Mouse (Mus musculus) CH12.LX (cell line): ENCODE data around the gene Hcrt. TPM values are rescaled to one million over a fixed set of nuclear protein-coding genes. Genes with fewer than 3 reads are reported as not detected.
"Not testable (repeated sequence)": the region's sequence is repeated elsewhere in the genome, so short reads cannot be mapped to it uniquely, and the experiment has no call there.

Source experiments
- DNase-seq: peaks from one replicate; pipeline ENCODE4 v3.0.0-alpha.2; 2013; ENCODE audit errors: extremely low read depth
- H3K27ac ChIP-seq: 2 replicates; pipeline ENCODE4 v1.5.1; 2012; ENCODE audit warnings: low read depth, mild to moderate bottlenecking, control low read depth, moderate library complexity; ENCODE audit not compliant: insufficient read depth
- H3K27me3 ChIP-seq: replicated peaks from 2 replicates; pipeline ENCODE3; 2012; ENCODE audit warnings: inconsistent platforms
- H3K36me3 ChIP-seq, 2 experiments: replicated peaks in 1 of 2; 2 replicates each; pipeline versions ENCODE3 to v1.6.1; 2012; ENCODE audit warnings: inconsistent platforms in 1 of 2, low read length in 1 of 2, mild to moderate bottlenecking in 1 of 2, mixed read lengths in 1 of 2, moderate library complexity in 1 of 2; ENCODE audit not compliant: control insufficient read depth in 1 of 2, insufficient read depth in 1 of 2
- H3K4me1 ChIP-seq, 2 experiments: 2 replicates each; pipeline ENCODE4 v1.6.1; 2012; ENCODE audit warnings: inconsistent platforms in 1 of 2, moderate library complexity in 1 of 2; ENCODE audit not compliant: insufficient read depth in 2 of 2, control insufficient read depth in 1 of 2
- H3K4me2 ChIP-seq: 2 replicates; pipeline ENCODE4 v1.6.1; 2012; ENCODE audit warnings: low read depth, mild to moderate bottlenecking, control low read depth; ENCODE audit not compliant: poor library complexity, insufficient read depth, severe bottlenecking
- H3K4me3 ChIP-seq, 3 experiments: fragments of 150-350 bp in 1 of 3; sonication (generic) in 1 of 3; replicated peaks in 1 of 3; 2 replicates each; pipeline versions ENCODE3 to v1.5.1; 2011 to 2012; ENCODE audit warnings: low read depth in 2 of 3, low read length in 2 of 3, mild to moderate bottlenecking in 2 of 3, moderate library complexity in 2 of 3, control low read depth in 1 of 3, improper control_type of control experiment in 1 of 3, inconsistent platforms in 1 of 3, mixed read lengths in 1 of 3; ENCODE audit not compliant: poor library complexity in 1 of 3
- H3K79me2 ChIP-seq: replicated peaks from 2 replicates; pipeline ENCODE4 v1.6.1; 2012; ENCODE audit warnings: mild to moderate bottlenecking, moderate library complexity; ENCODE audit not compliant: control insufficient read depth, poor library complexity, insufficient read depth, severe bottlenecking; ENCODE audit errors: extremely low read depth
- H3K9ac ChIP-seq: 2 replicates; pipeline ENCODE4 v1.6.1; 2012; ENCODE audit warnings: low read depth, mild to moderate bottlenecking, control low read depth, moderate library complexity; ENCODE audit not compliant: insufficient read depth
- H3K9me3 ChIP-seq: replicated peaks from 2 replicates; pipeline ENCODE3; 2012; ENCODE audit warnings: low read length, inconsistent platforms, mixed read lengths
- BHLHE40 ChIP-seq: IDR thresholded peaks from 2 replicates; pipeline ENCODE4 v1.6.1; 2011; ENCODE audit warnings: mild to moderate bottlenecking, low read depth, low read length, improper control_type of control experiment
- CTCF ChIP-seq, 2 experiments: IDR thresholded peaks in 1 of 2; conservative IDR thresholded peaks in 1 of 2; 2 replicates each; pipeline ENCODE4 v1.5.1; 2011 to 2012; ENCODE audit warnings: low read depth in 2 of 2, low read length in 2 of 2, improper control_type of control experiment in 1 of 2, inconsistent platforms in 1 of 2, mild to moderate bottlenecking in 1 of 2, moderate library complexity in 1 of 2
- EP300 ChIP-seq: IDR thresholded peaks from 2 replicates; pipeline ENCODE4 v1.6.1; 2011; ENCODE audit warnings: low read length, improper control_type of control experiment
- ETS1 ChIP-seq: conservative IDR thresholded peaks from 2 replicates; pipeline ENCODE4 v1.6.1; 2012; ENCODE audit warnings: low read depth, mild to moderate bottlenecking, inconsistent platforms, low read length, improper control_type of control experiment, moderate library complexity
- HCFC1 ChIP-seq: IDR thresholded peaks from 2 replicates; pipeline ENCODE4 v1.6.1; 2012; ENCODE audit warnings: low read depth, mild to moderate bottlenecking, inconsistent platforms, low read length, improper control_type of control experiment
- JUND ChIP-seq: conservative IDR thresholded peaks from 2 replicates; pipeline ENCODE4 v1.6.1; 2011; ENCODE audit warnings: low read depth, low read length, improper control_type of control experiment
- KAT2A ChIP-seq: IDR thresholded peaks from 2 replicates; pipeline ENCODE4 v1.6.1; 2012; ENCODE audit warnings: low read length, improper control_type of control experiment, inconsistent platforms; ENCODE audit not compliant: insufficient replicate concordance
- MAFK ChIP-seq: IDR thresholded peaks from 2 replicates; pipeline ENCODE4 v1.6.1; 2011; ENCODE audit warnings: low read length, improper control_type of control experiment; ENCODE audit not compliant: insufficient replicate concordance
- MAX ChIP-seq: IDR thresholded peaks from 2 replicates; pipeline ENCODE4 v1.6.1; 2011; ENCODE audit warnings: low read length, improper control_type of control experiment
- MAZ ChIP-seq: IDR thresholded peaks from 2 replicates; pipeline ENCODE4 v1.6.1; 2012; ENCODE audit warnings: low read depth, mild to moderate bottlenecking, inconsistent platforms, low read length, improper control_type of control experiment, moderate library complexity
- MXI1 ChIP-seq: IDR thresholded peaks from 2 replicates; pipeline ENCODE4 v1.6.1; 2011; ENCODE audit warnings: mild to moderate bottlenecking, low read depth, low read length, improper control_type of control experiment
- POLR2AphosphoS2 ChIP-seq: IDR thresholded peaks from 2 replicates; pipeline ENCODE4 v1.6.1; 2011; ENCODE audit warnings: low read depth, low read length, improper control_type of control experiment
- RAD21 ChIP-seq: IDR thresholded peaks from 2 replicates; pipeline ENCODE4 v1.6.1; 2011; ENCODE audit warnings: low read depth, mild to moderate bottlenecking, low read length, improper control_type of control experiment, moderate library complexity
- SIN3A ChIP-seq: IDR thresholded peaks from 2 replicates; pipeline ENCODE4 v1.6.1; 2012; ENCODE audit warnings: low read length, improper control_type of control experiment, inconsistent platforms
- UBTF ChIP-seq: IDR thresholded peaks from 2 replicates; pipeline ENCODE4 v1.6.1; 2012; ENCODE audit warnings: low read depth, mild to moderate bottlenecking, inconsistent platforms, low read length, improper control_type of control experiment, moderate library complexity
- USF1 ChIP-seq: IDR thresholded peaks from 2 replicates; pipeline ENCODE4 v1.6.1; 2014; ENCODE audit warnings: low read depth, mild to moderate bottlenecking, inconsistent platforms, low read length, improper control_type of control experiment
- USF2 ChIP-seq: conservative IDR thresholded peaks from 2 replicates; pipeline ENCODE4 v1.6.1; 2011; ENCODE audit warnings: low read depth, low read length, improper control_type of control experiment
- ZC3H11A ChIP-seq: IDR thresholded peaks from 2 replicates; pipeline ENCODE4 v1.6.1; 2012; ENCODE audit warnings: low read depth, mild to moderate bottlenecking, inconsistent platforms, low read length, improper control_type of control experiment
- dilution Hi-C: fragments of 300-500 bp; cut with MboI; formaldehyde crosslinking; loops from 2 replicates; pipeline ENCODE4 v1.14.3; 2020; ENCODE audit warnings: low sequenced_read_pairs; ENCODE audit not compliant: extremely low pct_unique_long_range_greater_than_20kb, extremely low pct_ligation_motif_present
- in situ Hi-C: fragments of 300-500 bp; cut with MboI; formaldehyde crosslinking; loops from 3 replicates; pipeline ENCODE4 v1.14.3; 2019; ENCODE audit warnings: low sequenced_read_pairs, low pct_ligation_motif_present, low pct_unique_long_range_greater_than_20kb, mixed read lengths
- polyA plus RNA-seq: library from polyadenylated mRNA; unstranded; fragments of >175 nt; gene quantifications from 2 replicates; pipeline ENCODE4 v1.2.1, GENCODE M21; 2012; ENCODE audit warnings: low read depth; ENCODE audit not compliant: insufficient read length
- total RNA-seq, 2 experiments: library from RNA; depleted of rRNA; stranded (reverse); fragments of 300-350 nt in 1 of 2; fragments of >200 nt in 1 of 2; gene quantifications; 2 replicates each; pipeline ENCODE4 v1.2.3; 2012 to 2014

Gene Hcrt
- total and polyA plus RNA-seq, 3 experiments = not detected

DNA sequence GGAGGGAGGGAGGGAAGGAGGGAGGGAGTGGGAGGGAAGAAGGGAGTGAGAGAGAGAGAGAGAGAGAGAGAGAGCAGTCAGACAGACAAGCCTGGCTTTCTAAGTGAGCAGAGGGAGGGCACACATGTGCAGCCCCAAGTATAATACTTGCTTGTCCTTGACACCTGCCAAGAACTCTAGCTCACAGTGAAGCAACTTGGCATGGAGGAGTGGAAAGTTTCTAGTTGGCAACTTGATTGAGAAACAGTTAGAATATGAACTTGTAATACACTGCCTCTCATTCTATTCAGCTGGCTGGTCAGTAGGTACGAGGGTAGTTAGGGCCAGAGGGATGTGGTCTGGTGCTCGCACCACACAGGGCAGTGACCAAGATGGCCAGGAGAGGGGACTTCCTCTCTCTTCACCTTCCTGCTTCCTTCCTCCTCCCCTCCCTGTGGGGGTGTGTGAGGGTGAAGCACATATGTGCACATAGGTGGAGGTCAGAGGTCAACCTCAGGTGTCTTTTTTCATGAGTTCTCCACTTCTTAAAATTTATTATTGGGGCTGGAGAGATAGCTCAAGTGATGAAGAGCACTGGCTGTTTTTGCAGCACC lies 28.8 kb upstream of the Hcrt start:
- Histone ChIP-seq H3K36me3 (peaks cover 29 to 74% of the 10 kb centered on the region in 2 experiments), H3K9me3 (no peaks in the 10 kb centered on the region), H3K4me3 (no peak overlapping the region), H3K4me1 (peaks cover 0 to 5% of the 10 kb centered on the region in 2 experiments; a peak in 1 of 4 replicates), H3K79me2 (no peaks in the 10 kb centered on the region)
- dilution Hi-C loops = no loop called here
- no peak for DNase-seq
- TF ChIP-seq EP300 = no peak
- TF ChIP-seq MXI1 = no peak
- no peak for TF ChIP-seq CTCF (conservative IDR thresholded peaks at IDR 0.05 in 1 of 2, IDR thresholded peaks at IDR 0.05 in 1 of 2; ENCODE audit: low read depth in 2 of 2, low read length in 2 of 2)
- TF ChIP-seq KAT2A = no peak
- TF ChIP-seq HCFC1 = no peak
- no peak for TF ChIP-seq MAZ
- TF ChIP-seq USF1 = no peak
- TF ChIP-seq MAX = no peak
- TF ChIP-seq ZC3H11A = no peak
- TF ChIP-seq USF2 = no peak
- TF ChIP-seq RAD21 = no peak
- TF ChIP-seq SIN3A = no peak
- no peak for TF ChIP-seq POLR2AphosphoS2
- TF ChIP-seq, all 38 proteins: peak for 0
- Histone ChIP-seq H3K27ac (no peak overlapping the region), H3K4me2 (no peak overlapping the region), H3K27me3 (no peaks in the 10 kb centered on the region), H3K9ac (no peak overlapping the region)
- in situ Hi-C loops = no loop called here

DNA sequence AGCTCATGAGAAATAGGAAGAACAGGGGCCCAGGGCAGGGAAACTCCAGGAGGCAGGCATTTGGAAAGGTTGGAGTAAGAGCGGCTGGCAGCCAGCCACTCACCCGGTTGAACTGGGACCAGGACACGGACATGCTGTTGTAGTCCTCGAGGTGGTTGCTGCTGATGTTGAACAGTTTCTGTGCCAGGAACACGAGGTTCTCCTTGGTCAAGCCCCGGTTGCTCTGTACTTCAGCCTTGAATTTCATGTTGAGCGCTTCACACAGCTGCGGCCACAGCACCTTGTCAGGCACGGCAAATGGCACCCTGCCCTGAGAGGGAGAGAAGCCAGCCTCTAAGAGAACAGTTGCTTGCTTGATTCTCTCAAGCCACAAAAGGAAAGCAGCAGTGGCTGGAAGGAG lies 27.9 kb upstream of the Hcrt start:
- in situ Hi-C loops, dilution Hi-C loops, H3K9me3 ChIP-seq, H3K9ac ChIP-seq, DNase-seq, H3K27ac ChIP-seq, H3K27me3 ChIP-seq, H3K4me3 ChIP-seq, H3K79me2 ChIP-seq, H3K4me2 ChIP-seq, H3K4me1 ChIP-seq: not testable (repeated sequence)
- peaks cover 24 to 72% of the 10 kb centered on the region in 2 experiments for H3K36me3 ChIP-seq

DNA sequence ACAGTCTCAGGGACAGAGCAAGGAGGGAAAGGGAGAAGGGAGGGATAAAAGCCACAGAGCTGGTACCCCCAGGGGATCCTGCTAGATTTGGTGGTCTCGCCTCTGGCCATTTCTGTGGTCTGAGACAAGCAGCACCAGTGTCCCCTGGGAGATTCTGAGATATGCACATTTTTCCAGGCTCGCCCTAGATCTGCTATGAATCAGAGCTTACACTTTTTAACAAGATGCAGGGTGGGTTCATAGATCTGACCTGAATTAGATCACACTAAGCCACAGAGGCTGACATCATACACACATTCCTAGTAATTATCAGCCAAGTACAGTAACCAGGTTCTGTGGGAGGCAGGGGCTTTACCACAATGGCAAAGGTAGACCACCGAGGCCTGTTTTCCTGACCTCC lies 27.0 kb upstream of the Hcrt start:
- TF ChIP-seq JUND (no peak), MAFK (no peak), UBTF (no peak), BHLHE40 (no peak), ETS1 (no peak), CTCF (conservative IDR thresholded peaks at IDR 0.05 in 1 of 2, IDR thresholded peaks at IDR 0.05 in 1 of 2; ENCODE audit: low read depth in 2 of 2, low read length in 2 of 2) (no peak)
- dilution Hi-C loops = no loop called here
- no peak overlapping the region for H3K9ac ChIP-seq
- H3K27ac ChIP-seq = no peak overlapping the region
- H3K36me3 ChIP-seq = peaks cover 24 to 73% of the 10 kb centered on the region in 2 experiments
- no peak overlapping the region for H3K4me2 ChIP-seq
- H3K4me3 ChIP-seq = no peak overlapping the region
- H3K4me1 ChIP-seq = peaks cover 0 to 7% of the 10 kb centered on the region in 2 experiments; a peak in 1 of 4 replicates
- in situ Hi-C loops = no loop called here
- no peaks in the 10 kb centered on the region for H3K27me3 ChIP-seq
- H3K9me3 ChIP-seq = no peaks in the 10 kb centered on the region
- H3K79me2 ChIP-seq = no peaks in the 10 kb centered on the region
- peak; percentile 16 for DNase-seq
